Mouse (Mus musculus) adrenal gland (tissue): ENCODE results near the gene Slc5a9.
"Not testable (repeated sequence)": the region's sequence is repeated elsewhere in the genome, so short reads cannot be mapped to it uniquely, and the experiment has no call there.

Source experiments
- intact Hi-C: fragments of 180-260 bp; cut with DNase I; formaldehyde crosslinking; loops from one replicate; pipeline ENCODE4 v1.15.1; 2025
- long read RNA-seq, 2 experiments: library from polyadenylated mRNA; unstranded; transcript quantifications; one replicate each; pipeline ENCODE4 v2.0.0; 2020; ENCODE audit warnings: borderline replicate concordance in 1 of 2; ENCODE audit not compliant: insufficient replicate concordance in 1 of 2

The Slc5a9 gene
- long read RNA-seq, experiment 1 = 0 reads
- long read RNA-seq, experiment 2 = 0 reads

DNA sequence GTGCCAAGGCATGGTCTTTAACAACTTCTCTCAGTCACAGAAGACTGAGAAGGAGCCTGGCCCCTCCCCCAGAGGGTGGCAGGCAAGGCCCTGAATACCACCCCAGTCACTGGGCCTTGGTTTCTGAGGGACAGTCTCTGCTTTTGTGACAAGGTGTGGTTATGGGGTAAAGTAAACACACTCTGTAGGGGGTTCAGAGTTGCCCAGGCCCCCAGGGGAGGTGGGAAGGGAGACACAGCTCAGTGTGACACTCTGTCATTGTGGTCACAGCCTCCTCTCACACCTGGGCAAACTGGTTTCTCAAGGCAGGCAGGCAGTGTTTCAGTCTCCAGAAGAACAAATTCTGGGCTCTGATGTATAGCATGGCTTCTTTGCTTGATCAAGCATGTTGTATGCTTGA lies at the start of gene Slc5a9:
Gene Slc5a9, minus strand, starts transcription at position 144 of the 400 bp plus-strand sequence.
- intact Hi-C loops = no loop called here

- intact Hi-C loops = no loop called here
Measured at GRCm38 (mm10) chr4:111919092-111919491, 16.4 kb upstream of the Slc5a9 start, which contains the start of gene Skint8. Gene Skint8 (plus strand): TSS chr4:111919392.

- intact Hi-C loops = no loop called here
Measured at GRCm38 (mm10) chr4:111907926-111908325, 5.2 kb upstream of the Slc5a9 start.

GRCm38 (mm10) chr4:111901473-111901872 lies 1.2 kb downstream of the Slc5a9 start:
- intact Hi-C loops = no loop called here

- intact Hi-C loops = not testable (repeated sequence)
Measured at GRCm38 (mm10) chr4:111900491-111900890, 2.2 kb downstream of the Slc5a9 start.

- intact Hi-C loops = no loop called here
Measured at GRCm38 (mm10) chr4:111898566-111898965, 4.2 kb downstream of the Slc5a9 start.

DNA sequence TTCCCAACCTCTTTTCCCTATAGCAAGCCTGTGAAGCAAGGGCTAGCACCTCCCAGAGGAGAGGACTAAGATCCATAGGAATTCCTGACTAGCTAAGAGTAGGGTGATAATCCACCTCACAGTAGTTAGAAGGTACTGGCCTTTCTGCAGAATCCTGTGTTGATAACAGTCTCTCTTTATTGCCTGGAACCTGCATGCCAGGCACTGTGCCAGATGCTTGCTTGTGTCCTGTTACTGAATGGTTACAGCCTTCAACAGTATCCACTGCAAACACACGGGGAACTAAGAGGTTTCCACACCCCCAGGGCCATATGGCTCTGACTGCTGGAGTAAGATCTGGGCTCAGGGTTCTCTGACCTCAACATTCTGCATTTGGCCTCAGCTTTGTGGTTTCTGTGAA lies 5.0 kb downstream of the Slc5a9 start:
- intact Hi-C loops = no loop called here

DNA sequence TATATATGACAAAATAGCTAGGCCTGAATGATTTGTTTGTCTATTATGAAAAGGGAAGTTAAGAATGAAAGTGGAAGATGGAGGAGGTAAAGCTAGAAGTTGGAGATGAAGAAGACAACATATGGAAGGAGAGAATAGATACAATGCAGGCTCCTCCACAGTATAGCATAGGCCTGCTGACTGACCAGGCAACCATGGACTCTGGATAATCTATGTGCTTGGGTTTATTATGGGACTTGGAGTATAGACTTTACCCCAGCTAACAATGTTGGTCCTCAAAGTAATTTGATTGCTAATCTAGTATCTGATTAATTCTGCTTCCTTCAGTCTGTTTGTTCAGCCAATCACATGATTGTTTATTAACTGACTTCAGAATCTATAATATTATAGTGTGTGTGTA lies 10.6 kb downstream of the Slc5a9 start:
- intact Hi-C loops = no loop called here

- intact Hi-C loops = loop anchor here (5.0 to 10.0 kb wide), 2 partner anchors 81 to 788 kb away; no protein-coding TSS in a partner anchor
Measured at GRCm38 (mm10) chr4:111886607-111887006, 16.1 kb downstream of the Slc5a9 start.

DNA sequence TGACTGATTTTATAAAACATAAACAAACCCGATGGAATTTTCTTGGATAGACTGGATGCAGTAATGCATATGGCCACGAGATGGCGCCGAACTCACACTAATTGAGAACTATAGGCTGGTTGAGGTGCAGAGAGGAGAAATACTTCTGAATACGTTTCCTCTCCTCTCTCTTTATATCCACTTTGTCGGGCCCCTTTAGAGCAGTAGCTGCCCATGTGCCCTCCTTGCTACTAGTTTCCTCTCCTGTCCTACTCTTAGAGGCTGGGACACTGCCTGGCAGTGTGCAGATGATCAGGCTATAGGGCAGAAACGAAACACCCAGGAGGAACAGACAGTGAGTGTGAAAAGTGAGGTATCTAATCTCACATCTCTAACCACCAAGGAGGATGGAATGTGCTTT lies 16.7 kb downstream of the Slc5a9 start:
- intact Hi-C loops = loop anchor here (5.0 to 10.0 kb wide), 2 partner anchors 81 to 789 kb away; no protein-coding TSS in a partner anchor

GRCm38 (mm10) chr4:111883543-111883942 lies 19.2 kb downstream of the Slc5a9 start:
- intact Hi-C loops = loop anchor here (10.0 kb wide), 1 partner anchor 791 kb away; no protein-coding TSS in a partner anchor

- intact Hi-C loops = loop anchor here (10.0 kb wide), 1 partner anchor 795 kb away; no protein-coding TSS in a partner anchor
Measured at GRCm38 (mm10) chr4:111880112-111880875, 22.4 kb downstream of the Slc5a9 start.

DNA sequence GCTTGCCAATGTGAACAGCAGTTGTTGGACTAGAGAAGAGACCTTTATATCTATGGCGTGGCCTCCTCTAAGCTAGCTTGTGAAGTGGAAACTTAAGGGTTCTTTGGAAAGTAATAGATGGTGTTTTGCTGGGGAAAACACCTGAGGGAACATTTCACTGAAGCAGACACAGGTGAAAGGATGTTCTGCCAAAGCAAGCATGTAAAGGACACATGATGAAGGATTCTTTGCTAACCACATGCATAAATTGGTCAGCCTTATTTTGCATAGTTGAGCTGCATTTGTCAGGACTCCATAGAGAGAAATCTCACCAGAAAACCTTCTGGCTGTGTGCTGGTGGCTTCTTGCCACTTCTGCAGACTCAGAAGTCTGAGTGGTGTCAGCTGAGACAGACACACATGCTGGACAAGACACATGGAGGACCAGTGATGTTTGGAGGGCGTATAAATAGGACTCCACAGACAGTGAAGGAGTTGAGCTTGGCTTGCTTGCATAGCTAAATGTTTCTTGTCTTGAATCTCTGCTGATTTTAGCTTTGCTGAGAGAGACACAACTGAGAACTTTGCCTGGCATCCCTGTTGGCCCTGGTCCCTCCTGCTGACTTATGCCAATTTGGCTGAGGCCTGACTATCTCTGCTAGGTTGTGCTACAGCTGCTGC lies 34.8 kb downstream of the Slc5a9 start:
- intact Hi-C loops = no loop called here

DNA sequence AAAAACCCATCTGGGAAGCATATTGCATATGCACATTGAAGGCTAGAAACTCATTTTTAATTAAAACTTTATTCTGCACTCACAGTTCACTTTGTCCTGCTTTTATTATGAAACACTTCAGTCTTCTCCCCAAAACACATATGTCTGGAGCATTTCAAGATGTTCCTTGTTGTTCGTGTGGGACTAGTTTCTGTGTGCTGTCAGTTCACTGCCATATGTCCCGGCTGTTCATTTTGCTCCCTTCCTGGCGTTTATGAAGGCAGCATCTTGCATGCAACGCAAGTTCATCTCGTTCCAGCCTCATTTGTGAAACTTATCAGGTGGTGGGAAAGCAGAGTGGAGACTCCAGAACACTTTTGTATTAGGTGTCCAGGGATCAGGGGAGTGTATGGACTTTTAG lies 36.0 kb downstream of the Slc5a9 start:
- intact Hi-C loops = no loop called here

- intact Hi-C loops = no loop called here
Measured at GRCm38 (mm10) chr4:111852626-111853025, 50.1 kb downstream of the Slc5a9 start.

DNA sequence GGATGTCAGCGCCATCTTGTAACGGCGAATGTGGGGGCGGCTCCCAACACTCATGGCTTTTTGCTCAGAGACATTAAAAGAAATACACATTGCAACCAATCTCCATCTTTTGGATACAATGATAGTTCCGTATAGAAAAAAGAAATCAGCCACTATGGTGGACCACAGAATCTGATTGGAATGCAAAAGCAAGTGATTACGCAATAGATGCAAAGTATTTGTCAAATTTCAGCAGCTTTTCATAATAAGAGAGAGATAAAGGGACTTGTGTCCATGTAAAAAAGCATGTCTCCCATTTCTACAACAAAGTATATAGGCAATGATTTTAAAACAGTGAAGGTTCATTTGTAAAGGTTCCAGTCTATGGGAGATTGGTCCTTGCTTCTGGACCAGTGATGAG lies 63.8 kb downstream of the Slc5a9 start:
- intact Hi-C loops = no loop called here
